Mouse (Mus musculus) brain, adult 10 weeks (tissue): ENCODE results near the gene S100z. TPM values are rescaled to one million over a fixed set of nuclear protein-coding genes. Genes with fewer than 3 reads are reported as not detected.

Experiments
- polyA plus RNA-seq: library from polyadenylated mRNA; stranded (reverse); fragments of 350-450 nt; fragmentation: Illumina TruSeq; extraction: RNeasy Lipid Tissue Mini Kit (QIAGEN cat#74804); gene quantifications from one replicate; pipeline ENCODE4 v1.2.3, GENCODE M21; 2015; ENCODE audit warnings: low read depth, low replicate concordance

The S100z gene
- not detected for polyA plus RNA-seq

GRCm38 (mm10) chr13:95478671-95479413 is at the start of gene S100z:
S100z (minus strand) TSS chr13:95478721.

GRCm38 (mm10) chr13:95524674-95525491 is 46.4 kb upstream of the S100z start, which contains the start of gene F2rl1:
F2rl1 (minus strand) TSS chr13:95525227.

GRCm38 (mm10) chr13:95444824-95445223 is 33.7 kb downstream of the S100z start, which contains the start of gene Crhbp:
Crhbp (minus strand) TSS chr13:95444924.

Other genes starting within 250 kb of the S100z start
- gene Pde8b, start 228.4 kb downstream of the S100z start, polyA plus RNA-seq, result 71.7 TPM
- gene Zbed3, start 155.1 kb downstream of the S100z start, polyA plus RNA-seq, result 11.2 TPM
- 39.0 TPM for gene Aggf1, start 103.4 kb downstream of the S100z start, polyA plus RNA-seq
- 30.0 TPM for gene Crhbp, start 33.8 kb downstream of the S100z start, polyA plus RNA-seq
- 0.37 TPM for gene F2rl1, start 46.5 kb upstream of the S100z start, polyA plus RNA-seq
- 6.3 TPM for gene F2r, start 139.8 kb upstream of the S100z start, polyA plus RNA-seq
- 0.92 TPM for gene F2rl2, start 218.1 kb upstream of the S100z start, polyA plus RNA-seq